Mouse (Mus musculus): ENCODE results near the gene Inpp4b.
A peak's percentile ranks its signal among the peaks of the same experiment; 100 is the strongest.
"Not testable (repeated sequence)": the region's sequence is repeated elsewhere in the genome, so short reads cannot be mapped to it uniquely, and the experiment has no call there.

Gene Inpp4b

DNA sequence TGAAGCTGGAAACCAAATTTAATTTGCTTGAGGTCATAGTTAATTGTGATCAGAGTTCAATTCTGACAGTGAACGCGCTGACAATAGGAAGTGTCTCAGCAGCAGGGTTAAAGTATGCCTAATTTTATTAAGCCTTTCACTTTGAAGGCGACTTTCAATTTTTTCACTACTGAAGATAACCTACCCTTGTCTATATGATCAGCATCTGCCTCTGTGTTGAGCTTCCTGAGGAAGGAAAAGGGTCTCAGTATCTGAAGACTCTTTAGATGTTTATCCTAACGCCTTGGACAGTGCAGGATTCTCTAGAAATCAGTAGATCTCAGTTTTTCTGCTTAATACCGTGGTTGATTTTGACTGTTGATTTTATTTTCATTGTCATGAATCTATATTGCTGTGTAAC, 437.1 kb downstream of the Inpp4b start:
- peak; percentile 52 for DNase-seq (ENCODE audit: low read depth)

DNA sequence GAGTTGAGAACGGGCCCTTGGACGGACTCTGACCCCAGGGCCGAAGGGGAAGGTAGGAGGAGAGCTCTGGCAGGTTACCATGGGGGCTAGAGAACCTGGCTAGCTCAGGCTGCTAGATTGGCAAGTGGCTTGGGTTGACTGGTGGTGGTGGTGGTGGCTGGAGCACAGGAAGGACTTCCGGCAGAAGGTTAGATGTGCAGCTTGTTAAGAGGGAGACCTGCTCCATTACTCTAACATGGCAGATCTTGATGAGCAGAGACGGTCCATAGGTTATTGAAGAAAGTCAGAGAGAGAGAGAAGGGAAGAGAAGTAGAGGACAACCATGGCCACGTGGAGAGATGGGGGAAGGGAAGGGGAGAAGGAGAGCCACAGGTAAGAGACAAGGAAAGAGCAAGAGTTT, 437.8 kb downstream of the Inpp4b start:
- peak; percentile 64 for DNase-seq (ENCODE audit: low read depth)

DNA sequence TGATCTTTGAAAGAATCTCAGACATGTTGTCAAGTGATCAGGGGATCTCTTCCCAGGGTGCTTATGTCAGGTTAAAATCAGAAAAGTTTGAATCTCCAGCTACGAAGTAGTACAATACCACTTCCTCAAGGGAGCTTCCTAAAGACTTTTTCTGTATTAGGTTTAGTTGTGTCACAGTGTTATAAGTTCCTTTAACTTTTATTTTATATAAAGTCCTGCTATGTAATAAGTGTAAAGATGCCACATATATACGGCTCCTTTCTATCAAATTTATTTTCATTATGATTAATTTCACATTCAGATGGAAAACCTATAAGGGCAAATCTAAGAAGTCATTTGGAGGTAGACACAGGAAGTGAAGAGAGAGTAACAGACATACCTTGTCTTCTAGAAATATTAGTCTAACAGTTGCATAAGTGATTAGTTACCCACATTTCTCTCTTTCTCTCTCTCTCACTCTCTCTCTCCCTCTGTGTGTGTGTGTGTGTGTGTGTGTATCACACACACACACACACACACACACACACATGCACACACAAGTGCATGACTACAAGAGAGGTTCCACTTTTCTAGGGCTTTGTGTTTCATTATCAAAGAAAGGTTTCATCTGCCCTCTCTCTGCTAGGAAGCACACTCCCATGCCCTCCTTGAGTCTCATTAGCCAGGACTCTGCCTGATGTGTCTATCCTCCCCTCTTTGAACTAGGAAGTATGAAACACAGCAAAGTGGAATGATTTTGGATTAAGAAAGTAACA, 438.7 kb downstream of the Inpp4b start:
- DNase-seq (ENCODE audit: low read depth), result peak; percentile 66

DNA sequence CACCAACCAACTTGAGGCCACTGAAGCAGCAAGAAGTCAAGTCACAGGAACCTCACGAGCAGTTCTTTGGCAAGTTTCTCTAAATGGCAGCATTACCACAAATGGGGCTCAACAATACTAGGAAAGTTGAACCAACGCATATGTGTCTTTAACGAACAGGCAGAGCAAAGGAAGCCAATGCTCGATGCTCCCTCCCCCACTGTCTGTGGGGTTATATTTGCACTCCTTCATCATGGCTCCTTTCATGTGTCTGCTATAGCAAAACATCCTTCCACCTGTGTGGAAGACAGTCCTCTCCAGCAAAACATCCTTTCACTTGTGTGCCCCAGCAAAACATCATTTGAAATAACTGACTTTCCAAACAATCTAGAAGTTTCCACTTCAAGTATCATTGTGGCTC, 440.4 kb downstream of the Inpp4b start:
- DNase-seq (ENCODE audit: low read depth), result peak; percentile 78

DNA sequence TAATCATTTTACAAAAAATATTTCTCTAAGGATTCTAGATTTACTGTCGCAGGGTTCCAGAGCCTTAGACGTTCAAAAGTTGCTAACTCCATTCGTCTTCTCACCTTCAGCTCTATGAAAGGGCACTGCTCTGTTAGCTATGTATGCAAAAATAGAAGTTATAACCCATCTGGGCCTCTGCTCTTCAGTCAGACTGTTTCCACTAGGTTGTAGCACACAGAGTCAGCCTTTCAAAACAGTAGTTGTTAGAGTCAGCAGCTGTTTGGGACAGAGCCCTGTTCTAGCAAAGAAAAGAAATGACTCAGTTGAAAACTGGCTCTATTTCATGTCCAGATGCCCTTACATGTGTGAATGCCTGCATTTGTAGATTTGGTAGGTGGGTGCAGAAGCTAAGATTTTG, 442.4 kb downstream of the Inpp4b start:
- DNase-seq (ENCODE audit: low read depth), result peak; percentile 60

DNA sequence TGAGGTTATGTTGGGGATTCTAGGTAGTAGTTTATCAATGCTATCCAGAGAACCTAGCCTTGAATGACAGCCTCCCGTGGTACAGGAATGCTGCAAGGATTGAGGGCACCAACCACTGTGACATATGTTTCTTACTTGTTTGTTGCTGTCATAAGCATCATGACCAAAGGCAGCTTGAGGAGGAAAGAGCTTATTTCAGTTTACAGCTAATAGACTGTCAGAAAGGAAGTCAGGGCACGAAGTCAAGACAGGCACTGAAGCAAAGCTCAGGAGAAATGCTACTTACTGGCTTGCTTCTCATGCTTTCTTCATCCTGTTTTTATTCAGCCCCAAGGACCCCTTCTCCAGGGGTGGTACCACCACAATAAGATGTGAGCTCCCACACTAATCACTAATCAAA, 446.1 kb downstream of the Inpp4b start:
- DNase-seq (ENCODE audit: low read depth), result no peak

DNA sequence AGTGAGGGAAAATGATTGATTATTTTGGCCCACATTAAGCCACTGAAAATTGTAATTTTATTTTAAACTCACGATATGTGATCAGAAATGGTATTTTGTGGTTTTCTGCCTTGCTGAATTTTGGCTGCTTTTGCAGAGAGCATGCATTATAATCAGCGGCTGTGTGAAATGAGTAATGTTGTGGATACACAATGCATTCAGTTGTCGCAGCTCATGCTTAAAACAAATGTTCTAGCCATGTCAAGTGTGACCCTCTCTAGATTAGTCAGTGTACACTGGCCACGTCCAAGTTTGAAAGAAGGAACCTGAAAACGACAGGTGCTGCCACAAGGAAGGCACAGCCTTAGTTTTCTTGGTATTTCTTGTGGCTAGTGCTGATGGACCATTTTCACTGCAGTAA, 450.3 kb downstream of the Inpp4b start:
- no peak for DNase-seq (ENCODE audit: low read depth)

DNA sequence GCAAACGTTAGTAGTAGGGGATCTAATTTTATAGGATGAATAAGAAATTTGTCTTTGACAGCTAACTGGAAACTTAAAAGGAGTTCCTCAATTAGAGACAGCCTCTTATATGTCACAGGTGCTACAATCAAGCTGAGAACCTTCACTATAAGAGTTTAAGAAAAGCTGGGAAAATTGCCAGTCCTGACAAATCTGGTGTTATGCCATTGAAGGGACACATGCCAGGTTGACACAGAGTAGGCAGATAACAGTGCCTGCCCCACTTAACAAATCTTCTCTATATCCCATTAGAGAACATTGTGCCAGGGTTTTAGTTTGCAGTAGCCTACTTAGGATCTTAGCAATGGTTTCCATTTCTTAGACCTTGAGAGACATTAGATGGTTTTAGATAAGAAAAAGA, 456.1 kb downstream of the Inpp4b start:
- DNase-seq (ENCODE audit: low read depth), result no peak

DNA sequence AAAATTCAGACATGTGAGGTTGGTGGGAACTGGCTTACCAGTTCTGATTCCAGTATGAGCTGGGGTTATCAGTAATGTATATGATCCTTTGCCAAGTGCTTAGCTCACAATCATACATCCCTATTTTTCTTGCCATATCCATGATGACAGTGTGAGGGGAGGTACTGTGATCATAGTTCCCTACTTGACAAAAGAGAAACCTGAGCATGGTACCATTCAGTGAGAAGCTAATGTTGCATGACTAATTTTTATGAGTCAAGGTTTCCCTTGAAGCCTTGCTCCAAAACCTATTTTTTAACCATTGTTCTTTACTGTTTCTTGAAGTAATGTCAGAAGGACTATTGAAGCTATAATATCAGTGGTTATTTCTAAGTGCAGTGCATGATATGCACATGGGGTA, 458.4 kb downstream of the Inpp4b start:
- DNase-seq (ENCODE audit: low read depth), result no peak

DNA sequence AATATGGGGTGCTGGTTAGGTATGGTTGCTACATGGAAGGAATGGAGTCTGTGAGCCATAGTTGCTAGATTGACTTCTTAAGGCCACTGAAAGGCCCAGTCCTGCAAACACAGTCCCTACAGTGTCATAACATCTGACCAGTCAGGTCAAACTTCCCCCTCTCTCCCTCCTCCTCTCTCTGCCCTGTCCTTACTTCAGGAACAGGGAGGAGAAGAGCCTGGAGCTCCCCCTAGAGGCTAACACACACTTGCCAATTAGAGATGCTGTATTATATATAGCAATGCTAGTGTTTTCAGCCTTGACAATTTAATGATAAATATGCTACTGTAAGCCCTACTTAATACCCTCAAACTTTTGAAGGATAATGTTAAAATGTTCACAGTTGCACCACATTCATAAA, 464.4 kb downstream of the Inpp4b start:
- peak; percentile 86 for DNase-seq (ENCODE audit: low read depth)

DNA sequence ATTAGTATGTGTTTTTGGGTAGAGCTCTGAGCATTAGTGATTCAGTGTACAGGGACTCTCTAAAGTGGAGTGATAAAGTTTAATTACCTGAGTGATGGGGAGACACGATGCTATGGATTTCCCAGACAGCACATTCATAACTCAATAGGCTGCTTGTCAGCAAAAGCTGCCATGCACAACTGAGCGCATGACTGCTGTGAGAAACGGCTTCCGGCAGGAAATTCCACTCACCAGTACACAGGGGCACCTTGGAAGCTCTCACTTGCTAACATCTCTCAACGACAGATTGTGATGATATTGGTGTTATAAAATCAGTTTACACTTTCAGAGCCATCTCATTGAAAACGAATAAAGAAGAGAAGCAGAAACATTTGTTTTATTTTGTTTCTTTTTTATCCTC, 465.2 kb downstream of the Inpp4b start:
- peak; percentile 55 for DNase-seq (ENCODE audit: low read depth)

DNA sequence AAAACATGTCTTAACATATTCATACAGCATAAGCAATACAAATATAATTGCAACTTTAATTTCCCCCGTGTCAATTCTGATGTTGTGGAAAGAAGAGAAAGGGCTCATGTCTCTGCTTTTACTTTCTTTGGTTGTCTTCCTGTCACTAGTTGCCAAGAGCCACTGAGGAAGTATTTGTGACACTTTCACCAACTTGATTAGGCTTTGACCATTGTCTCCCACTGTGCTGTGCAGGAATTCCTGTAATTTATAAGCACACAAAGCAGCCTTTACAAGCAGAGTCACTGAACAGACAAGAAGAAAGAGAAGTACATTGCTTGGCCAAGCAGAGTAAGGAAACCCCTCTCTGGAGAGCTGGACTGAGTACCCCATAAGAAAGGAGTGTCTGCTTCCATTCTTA, 466.1 kb downstream of the Inpp4b start:
- no peak for DNase-seq (ENCODE audit: low read depth)

DNA sequence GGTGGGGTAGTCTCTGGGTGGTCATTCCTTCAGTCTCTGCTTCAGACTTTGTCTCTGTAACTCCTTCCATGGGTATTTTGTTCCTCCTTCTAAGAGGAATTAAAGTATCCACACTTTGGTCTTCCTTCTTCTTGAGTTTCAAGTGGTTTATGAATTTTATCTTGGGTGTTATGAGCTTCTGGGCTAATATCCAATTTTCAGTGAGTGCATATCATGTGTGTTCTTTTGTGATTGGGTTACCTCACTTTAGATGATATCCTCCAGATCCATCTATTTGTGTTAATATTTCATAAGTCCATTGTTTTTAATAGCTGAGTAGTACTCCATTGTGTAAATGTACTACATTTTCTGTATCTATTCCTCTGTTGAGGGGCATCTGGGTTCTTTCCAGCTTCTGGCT, 467.1 kb downstream of the Inpp4b start:
- not testable (repeated sequence) for DNase-seq (ENCODE audit: low read depth)

DNA sequence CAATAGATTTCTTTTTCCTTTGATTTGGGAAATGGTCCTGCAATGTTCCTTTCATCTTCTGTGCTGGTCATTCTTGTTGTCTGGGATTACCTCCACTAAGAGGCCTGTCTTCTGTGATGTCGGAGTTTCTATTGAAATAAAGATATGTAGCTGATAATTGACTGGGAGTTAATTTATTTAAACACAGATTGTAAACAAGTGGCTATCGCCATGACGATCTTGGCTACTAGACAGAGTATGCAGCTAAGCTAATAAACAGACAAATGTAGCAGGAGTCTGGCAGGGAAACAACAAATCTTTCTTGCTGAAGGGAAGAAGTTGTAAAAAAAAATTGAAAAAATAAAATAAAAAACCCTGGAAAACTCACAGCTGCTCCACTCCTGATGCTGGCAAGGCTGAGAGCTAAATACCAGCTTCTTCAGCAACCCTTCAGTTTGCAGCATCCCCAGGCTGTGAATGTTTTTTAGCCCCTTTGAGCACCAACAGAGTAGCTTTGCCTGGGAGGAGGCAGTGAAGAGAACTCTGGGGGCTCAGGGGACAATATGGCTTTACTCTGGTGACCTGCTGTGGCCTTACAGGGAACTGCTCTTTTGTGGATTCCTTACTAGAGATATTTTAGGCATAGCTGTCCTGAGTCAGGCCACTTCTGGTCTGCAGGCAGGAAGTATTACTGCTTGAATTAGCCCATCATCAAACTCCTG, 469.8 kb downstream of the Inpp4b start:
- no peak for DNase-seq (ENCODE audit: low read depth)

DNA sequence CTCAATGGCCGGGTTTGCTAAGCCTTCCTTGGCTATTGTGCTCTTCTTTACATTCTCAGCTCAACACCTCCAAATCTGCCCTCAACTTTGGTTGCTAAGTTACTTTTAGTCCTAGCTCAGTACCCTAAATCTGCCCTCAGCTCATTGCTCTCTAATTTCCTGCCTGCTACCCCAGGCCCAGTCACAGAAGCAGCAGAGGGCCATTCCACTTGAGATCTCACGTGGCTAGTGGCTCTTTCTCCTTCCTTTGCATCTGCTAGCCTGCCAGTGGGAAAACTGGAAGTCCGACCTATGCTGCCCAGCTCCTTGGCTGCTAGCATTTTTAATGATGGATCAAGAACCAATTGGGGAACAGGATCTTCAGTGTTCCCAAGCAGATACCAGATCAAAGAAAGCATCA, 472.4 kb downstream of the Inpp4b start:
- DNase-seq (ENCODE audit: low read depth), result no peak

DNA sequence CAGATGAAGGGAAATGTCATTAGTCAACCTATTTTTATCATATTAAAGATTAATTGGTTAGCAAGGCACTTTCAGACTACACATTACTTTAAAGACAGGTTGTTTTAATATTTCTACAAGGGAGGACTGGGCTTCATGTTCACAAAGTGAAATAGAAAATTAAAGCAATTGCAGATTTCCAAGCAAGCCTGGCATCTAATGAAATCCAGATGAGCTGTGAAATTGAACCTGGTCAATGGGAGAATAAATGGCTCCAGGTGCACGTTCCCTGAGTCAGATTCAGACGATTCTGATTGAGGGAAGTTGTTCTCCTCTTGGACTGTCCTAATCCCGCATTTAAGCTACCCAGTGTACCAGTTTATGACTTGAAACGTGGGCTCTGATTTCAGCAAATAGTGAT, 473.2 kb downstream of the Inpp4b start:
- no peak for DNase-seq (ENCODE audit: low read depth)

DNA sequence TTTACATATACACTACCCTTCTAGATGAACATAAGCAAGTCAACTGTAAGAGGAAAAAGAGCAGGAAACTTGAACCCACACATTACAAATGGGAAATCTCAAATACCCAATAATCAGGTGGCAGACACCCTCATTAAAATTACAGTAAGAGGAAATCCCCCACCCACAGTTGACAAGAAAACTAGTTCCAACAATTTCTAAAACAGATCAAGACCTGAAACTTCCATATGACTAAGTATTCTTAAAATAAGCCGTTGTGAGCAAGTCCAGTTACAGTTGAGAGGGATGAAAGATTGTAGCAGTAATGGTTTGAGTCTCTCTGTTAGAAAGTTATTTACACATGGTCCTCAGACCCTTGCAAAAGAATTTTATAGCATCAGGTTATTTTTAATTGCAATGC, 480.8 kb downstream of the Inpp4b start:
- peak; percentile 65 for DNase-seq (ENCODE audit: low read depth)

DNA sequence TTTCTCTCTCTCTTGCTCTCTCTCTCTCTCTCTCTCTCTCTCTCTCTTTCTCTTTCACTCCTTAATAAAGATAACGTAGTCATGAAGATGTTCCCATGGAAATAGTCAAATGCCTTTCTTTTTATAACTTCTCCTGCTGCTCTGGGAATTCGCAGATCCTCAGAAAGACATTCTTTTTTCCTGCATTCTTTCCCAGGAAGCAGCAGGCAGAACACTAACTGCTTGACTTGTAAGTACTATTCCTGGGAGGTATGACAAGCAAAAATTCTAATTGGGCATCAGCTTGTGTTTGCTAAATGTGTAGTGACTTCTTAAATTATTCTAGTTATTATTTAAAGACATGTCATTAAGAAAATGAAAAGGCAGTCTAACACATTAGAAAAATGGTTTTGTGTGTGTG, 482.6 kb downstream of the Inpp4b start:
- no peak for DNase-seq (ENCODE audit: low read depth)

DNA sequence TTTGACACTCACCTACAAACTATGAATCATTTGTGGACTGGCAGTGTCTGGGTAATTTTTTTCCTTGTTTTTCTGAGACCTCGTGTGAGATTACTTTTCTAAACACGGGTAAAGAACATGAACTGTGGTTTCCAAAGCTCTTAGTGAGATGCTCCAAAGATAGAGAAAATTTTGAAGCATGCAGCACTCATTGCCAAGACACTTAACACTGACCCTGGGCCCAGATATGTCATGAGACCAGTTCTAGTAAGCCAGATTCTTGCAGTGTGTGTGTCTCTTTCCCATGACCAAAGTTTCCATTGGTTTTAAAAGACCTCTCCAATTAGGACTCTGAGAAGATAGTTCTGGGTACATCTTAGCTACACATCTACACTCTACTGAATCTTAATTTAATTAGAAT, 484.1 kb downstream of the Inpp4b start:
- DNase-seq (ENCODE audit: low read depth), result no peak

DNA sequence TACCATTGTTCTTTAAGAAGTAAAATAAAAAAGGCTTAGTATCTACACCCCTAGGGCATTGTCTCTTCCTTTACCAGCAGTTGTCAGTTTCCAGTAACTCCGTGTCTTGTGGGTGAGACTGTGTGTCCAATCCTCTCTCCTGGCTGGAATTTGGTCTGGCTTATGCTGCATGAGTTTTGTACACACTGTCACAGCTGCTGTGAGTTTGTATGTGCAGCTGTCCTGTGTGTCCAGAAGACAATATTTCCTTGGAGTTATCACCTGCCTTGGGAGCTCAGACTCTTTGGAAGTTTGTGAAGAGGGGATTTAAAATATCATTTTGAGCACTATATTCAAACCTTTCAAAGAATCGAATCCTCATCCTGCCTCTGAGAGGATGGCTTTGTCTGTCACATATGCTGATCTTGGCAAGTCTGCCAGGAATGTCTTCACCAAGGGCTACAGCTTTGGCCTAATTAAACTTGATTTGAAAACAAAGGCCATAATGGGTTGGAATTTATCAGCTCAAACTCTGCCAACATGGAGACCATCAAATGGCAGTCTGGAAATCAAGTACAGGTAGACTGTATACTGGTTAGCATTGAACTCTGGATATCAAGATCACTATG, 485.1 kb downstream of the Inpp4b start:
- no peak for DNase-seq (ENCODE audit: low read depth)

DNA sequence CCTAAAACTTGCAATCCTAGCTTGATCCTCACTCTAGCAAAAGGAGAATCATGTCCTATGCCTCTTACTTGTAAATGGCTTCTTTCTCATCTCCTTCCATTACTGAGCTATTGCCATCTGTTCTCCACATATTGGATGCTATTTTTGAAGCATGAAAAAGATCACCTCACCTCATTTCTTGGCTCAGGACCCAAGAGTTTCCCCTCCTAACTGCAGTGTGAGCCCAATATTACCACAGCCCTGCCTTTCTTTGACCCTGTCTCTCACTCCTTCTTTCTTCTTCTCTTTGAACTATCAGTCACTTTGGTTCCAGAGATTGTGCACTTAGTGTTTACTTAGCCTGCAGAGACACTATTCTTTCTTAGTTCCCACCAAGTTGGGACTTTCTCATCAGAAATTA, 489.1 kb downstream of the Inpp4b start:
- no peak for DNase-seq (ENCODE audit: low read depth)

DNA sequence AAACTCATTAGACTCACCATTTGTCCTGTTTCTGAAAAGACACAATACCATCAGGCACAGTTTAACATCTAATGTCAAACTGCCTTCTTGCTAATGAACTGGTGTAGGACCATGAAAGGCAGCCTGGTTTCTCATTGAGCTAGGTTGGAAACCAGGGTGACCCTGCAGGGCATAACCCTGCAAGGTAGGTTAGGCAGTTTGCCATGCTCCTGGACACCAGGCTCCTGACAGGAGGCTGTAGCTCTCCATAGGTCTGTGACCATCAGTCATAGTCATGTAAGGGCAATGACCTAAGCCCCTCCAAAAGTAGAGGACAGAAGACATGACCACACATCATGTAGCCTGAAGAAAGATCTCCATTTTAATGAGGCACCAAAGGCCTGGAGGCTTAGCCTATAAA, 491.5 kb downstream of the Inpp4b start:
- no peak for DNase-seq (ENCODE audit: low read depth)

DNA sequence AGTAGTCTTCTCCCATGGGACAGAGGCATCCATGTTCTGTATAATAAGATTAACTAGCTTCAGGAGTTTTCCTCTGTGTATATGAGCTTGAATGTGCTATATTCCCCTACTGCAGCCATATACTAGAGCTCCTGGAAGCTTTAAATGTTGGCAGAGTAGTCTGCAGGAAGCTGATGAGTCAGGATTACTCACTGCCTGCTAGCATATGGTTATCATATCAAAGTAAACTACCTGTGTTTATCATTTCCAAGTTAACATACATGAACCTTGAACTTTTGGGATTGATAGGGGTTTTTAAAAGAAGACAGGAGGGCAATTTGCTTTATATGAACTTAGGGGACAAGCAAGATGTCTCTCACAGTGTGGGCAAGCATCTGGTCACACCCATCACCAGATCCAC, 498.2 kb downstream of the Inpp4b start:
- no peak for DNase-seq (ENCODE audit: low read depth)

Data from induced T-regulatory cell, adult 2 months (primary cell).